Mouse (Mus musculus): ENCODE results near the gene Tspan7. TPM values are rescaled to one million over a fixed set of nuclear protein-coding genes. Genes with fewer than 3 reads are reported as not detected.
A peak's percentile ranks its signal among the peaks of the same experiment; 100 is the strongest.

Gene Tspan7
- 165 and 188 TPM in 2 replicates for polyA plus RNA-seq (2015; fragmentation: Nextera tagmentation; extraction: Ambion mirVana)

DNA sequence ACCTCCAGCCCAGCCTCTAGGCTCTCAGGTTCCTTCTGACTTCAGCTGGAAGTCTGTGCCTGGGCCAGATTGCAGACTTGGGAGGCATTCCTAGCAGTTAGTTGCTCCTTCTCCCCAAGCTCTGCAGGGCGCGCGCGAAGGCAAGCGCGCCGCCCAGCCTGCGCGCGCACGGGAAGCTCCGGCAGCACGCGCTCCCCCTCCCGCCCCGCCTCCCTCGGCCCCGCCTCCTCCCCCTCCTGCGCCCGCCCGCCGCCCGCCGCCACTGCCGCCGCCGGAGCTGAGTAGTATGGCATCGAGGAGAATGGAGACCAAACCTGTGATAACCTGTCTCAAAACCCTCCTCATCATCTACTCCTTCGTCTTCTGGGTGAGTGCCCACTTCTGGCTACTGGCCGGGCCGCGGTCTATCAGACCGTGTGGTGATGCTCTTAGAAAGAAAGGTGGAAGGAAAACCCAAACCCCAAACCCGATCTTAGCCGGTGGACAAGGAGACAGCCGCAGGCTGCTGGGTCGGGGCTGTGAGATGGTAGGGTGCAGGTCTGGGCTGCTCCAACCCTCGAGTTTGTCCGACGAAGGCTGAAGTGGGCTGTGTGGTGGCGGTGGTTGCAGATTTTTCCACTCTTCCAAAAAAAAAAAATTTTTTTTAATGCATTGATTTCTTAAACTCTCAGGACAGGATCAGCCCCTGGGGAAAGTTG, at the start of gene Tspan7:
Gene Tspan7, plus strand, starts transcription at position 287 of the 698 bp plus-strand sequence.
- Histone ChIP-seq H3K4me2 (peak within 1 kb of the TSS; percentile 58), H3K4me1 (no peaks in the 10 kb centered on the region), H3K36me3 (ENCODE audit: poor library complexity, severe bottlenecking) (no peaks in the 10 kb centered on the region), H3K9ac (peak within 1 kb of the TSS; percentile 70), H3K27me3 (no peaks in the 10 kb centered on the region), H3K9me3 (replicated peaks) (no peaks in the 10 kb centered on the region), H3K27ac (peak within 1 kb of the TSS; percentile 65), H3K4me3 (peak within 1 kb of the TSS; percentile 51)
- WGBS = 15% methylated on average over 35 of the region's 41 CpGs
- ATAC-seq = peak; percentile 84

DNA sequence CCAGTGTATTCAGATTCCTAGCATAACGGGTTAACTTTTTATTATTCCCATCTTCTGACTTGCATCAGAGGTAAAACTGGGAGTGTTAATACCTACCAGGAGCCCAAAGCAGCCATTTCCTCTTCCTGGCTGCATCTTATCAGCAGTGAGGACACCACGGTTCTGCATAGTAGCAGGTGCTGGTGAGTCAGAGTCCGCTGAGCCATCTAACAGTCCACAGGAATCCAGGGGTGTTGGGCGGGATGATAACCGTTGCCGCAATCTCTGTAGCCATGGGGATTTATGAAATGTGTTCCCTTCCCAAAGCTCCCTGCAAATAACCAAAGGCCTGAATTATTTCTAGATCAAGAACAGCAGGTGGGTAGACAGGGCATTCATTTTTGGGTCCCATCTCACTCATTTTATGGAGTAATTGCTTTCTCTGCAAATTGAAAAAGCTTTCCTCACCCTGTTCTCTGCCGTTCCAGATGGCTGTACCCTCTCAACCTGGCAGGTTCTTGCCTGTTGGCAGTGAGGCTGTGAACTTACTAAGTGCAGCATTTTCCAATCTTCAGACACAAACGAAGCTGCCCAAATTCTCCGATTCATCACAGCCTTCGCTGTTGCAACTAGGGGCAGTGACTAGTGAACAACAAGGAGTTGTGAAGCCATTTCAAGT, 35.5 kb upstream of the Tspan7 start:
- Histone ChIP-seq H3K36me3 (ENCODE audit: poor library complexity, severe bottlenecking) (no peaks in the 10 kb centered on the region), H3K9me3 (replicated peaks) (no peaks in the 10 kb centered on the region), H3K4me3 (no peak overlapping the region), H3K9ac (no peak overlapping the region), H3K4me2 (no peak overlapping the region), H3K27ac (no peak overlapping the region; the same call in 1 of the 2 replicates), H3K27me3 (no peaks in the 10 kb centered on the region), H3K4me1 (no peaks in the 10 kb centered on the region)
- peak; percentile 75 for ATAC-seq
- 68% methylated on average over 10 of the region's 10 CpGs for WGBS

DNA sequence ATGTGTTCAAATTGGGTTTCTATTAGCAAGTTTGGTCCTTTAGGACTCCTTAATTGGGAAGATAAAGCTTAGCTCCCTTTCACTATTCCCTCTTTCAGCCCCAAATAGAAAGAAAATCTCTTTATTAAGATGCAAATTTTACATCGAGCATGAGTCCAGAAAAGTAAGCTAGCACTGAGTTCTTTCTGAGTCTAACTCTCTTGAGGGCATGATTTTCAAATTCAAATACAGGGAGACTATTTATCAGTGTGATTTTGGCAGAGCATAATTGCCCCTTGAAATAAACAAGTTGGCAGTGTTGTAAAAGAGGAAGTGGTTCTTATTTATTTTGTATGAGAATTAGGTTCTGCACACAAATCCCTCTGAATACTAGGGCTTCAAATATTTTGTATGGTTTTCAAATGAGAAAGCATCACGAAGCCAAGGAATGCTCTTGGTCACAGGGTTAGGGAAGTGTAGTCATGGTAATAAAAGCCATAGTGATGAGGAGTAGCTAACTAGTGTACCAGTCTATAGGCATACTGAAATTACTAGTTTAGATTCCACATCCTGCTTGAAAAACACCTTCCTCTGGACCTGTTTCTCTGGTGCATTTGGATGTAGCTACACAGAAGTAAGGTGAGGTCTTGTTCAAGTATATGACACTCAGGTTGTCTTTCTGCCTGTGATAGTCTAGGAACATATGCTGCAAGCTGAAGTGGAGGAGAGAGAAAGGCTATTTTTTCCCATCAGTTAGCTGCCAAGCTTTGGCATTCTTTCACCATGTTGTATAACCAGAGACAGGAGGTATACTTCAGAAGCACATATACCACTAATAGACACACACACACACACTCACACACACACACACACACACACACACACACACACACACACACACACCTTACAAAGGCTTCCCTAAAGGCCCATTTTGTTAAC, 34.6 kb upstream of the Tspan7 start:
- H3K4me3 ChIP-seq = no peak overlapping the region
- no peak overlapping the region for H3K27ac ChIP-seq
- H3K36me3 ChIP-seq (ENCODE audit: poor library complexity, severe bottlenecking) = no peaks in the 10 kb centered on the region
- no peaks in the 10 kb centered on the region for H3K9me3 ChIP-seq (replicated peaks)
- WGBS = 12% methylated on average over 2 of the region's 2 CpGs
- no peaks in the 10 kb centered on the region for H3K4me1 ChIP-seq
- no peak overlapping the region for H3K9ac ChIP-seq
- H3K27me3 ChIP-seq = no peaks in the 10 kb centered on the region
- no peak overlapping the region for H3K4me2 ChIP-seq
- peak; percentile 60 for ATAC-seq

DNA sequence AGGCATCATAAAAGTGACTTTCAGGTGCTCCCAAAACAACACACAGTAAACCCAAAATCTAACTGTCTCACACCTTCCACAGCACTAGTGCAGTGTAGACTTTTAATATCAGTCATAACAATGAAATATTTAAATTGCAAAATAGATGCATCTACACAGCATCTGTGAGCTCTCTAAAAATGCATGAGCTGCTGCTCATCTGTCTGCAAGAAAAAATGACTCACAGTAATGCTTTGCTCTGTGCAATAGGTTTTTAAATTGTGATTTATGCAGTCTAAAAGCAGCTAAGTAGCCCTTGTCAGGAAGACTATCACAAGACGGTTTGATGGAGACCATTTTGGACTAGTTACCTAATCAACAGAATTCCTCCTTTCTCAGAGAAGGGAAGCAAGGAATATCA, 31.2 kb upstream of the Tspan7 start:
- no peak overlapping the region for H3K27ac ChIP-seq
- WGBS = 47% methylated on average over 1 of the region's 1 CpGs
- no peaks in the 10 kb centered on the region for H3K27me3 ChIP-seq
- no peak overlapping the region for H3K4me3 ChIP-seq
- no peaks in the 10 kb centered on the region for H3K36me3 ChIP-seq (ENCODE audit: poor library complexity, severe bottlenecking)
- H3K9ac ChIP-seq = no peak overlapping the region
- H3K9me3 ChIP-seq (replicated peaks) = no peaks in the 10 kb centered on the region
- no peaks in the 10 kb centered on the region for H3K4me1 ChIP-seq
- peak; percentile 52; the same call in 1 of the 2 replicates for ATAC-seq
- no peak overlapping the region for H3K4me2 ChIP-seq

DNA sequence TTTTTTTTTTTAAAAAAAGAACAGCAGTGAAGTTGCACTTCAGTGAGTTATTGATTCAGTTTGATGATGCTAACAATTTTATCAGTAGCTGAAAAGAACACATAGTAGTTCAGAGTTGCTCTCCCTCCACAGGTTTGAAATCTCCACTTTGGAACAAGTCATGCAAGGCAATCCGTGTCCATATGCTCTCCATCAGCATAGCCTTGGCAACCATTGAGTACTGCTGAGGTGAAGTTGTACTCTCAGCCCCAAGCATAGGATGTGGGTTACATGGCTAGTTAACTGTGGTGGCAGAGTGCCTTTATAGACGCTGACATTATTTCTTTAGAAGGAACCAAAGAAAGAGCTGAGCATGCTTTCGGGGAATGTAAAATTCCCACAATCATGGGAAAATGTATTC, 27.7 kb upstream of the Tspan7 start:
- no peak overlapping the region for H3K9ac ChIP-seq
- H3K27me3 ChIP-seq = no peaks in the 10 kb centered on the region
- no peaks in the 10 kb centered on the region for H3K9me3 ChIP-seq (replicated peaks)
- H3K4me3 ChIP-seq = no peak overlapping the region
- ATAC-seq = no peak
- no peak overlapping the region for H3K27ac ChIP-seq
- no peaks in the 10 kb centered on the region for H3K4me1 ChIP-seq
- 84% methylated on average over 3 of the region's 3 CpGs for WGBS
- H3K4me2 ChIP-seq = no peak overlapping the region
- H3K36me3 ChIP-seq (ENCODE audit: poor library complexity, severe bottlenecking) = no peaks in the 10 kb centered on the region

DNA sequence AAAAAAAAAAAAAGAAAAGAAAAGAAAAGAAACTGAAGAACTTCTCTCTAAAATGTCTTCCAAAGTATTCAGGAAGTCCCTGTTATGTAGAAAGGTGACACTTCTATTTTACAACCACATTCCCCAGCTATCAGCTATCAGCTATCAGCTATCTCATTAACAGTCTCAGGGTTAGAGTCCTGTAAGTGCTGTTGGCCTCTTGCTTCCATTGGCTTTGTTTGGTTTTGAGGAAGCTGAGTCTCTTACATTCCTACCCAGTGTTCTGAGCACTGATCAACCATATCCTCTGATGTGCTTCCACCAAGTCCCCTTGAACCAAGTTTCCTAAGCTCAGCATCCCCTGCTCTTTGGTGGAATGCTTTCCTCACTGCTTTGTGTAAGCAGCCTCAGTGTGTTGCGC, 7.9 kb upstream of the Tspan7 start:
- H3K27ac ChIP-seq = no peak overlapping the region
- H3K9ac ChIP-seq = no peak overlapping the region
- no peaks in the 10 kb centered on the region for H3K9me3 ChIP-seq (replicated peaks)
- H3K4me3 ChIP-seq = no peak overlapping the region
- ATAC-seq = no peak
- H3K27me3 ChIP-seq = no peaks in the 10 kb centered on the region
- no peak overlapping the region for H3K4me2 ChIP-seq
- H3K36me3 ChIP-seq (ENCODE audit: poor library complexity, severe bottlenecking) = no peaks in the 10 kb centered on the region
- 94% methylated on average over 1 of the region's 1 CpGs for WGBS
- H3K4me1 ChIP-seq = 0 out of 2 replicates have a peak, but pooled peaks cover 2% of the 10 kb centered on the region

DNA sequence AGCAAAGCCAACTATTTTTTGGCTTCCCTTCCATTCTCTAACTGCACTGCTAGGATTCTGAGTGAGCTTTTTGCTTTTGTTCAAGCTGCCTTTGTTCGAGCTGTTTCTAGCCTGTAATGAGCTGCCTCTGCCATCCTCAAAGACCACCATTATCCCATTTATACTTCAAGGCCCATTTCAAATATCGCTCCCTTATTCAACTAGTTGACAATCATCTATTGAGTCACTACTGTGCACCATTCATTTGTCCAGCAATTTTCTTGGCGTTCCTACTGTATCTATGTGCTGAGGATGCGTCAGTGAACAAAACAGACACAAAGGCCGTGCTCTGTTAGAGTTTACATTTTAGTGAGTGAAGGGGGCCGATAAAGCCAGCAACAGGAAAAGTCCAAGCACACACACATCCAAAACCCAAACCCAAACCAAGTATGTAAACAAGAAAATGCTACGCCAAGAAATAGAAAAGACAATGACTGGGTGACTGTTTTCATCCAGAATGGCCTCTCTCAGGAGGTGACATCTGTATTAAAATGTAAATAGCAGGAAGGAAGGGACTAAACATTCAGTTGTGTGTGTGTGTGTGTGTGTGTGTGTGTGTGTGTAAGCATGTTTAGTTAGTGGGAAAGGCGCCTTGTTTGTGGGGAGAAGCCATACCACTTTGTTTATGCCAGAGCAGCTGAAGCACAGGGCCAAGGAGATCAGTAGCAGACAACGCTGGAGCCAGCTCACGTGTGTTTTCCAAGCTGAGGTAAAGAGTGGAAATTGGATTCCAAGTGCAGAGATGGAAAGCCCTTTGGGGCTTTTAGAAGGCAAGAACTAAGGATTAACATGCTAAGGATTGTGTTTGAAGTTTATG, 5.7 kb upstream of the Tspan7 start:
- Histone ChIP-seq H3K27ac (peak overlapping the region; percentile 25; the same call in 1 of the 2 replicates), H3K4me1 (0 out of 2 replicates have a peak, but pooled peaks cover 2% of the 10 kb centered on the region), H3K4me3 (no peak overlapping the region), H3K36me3 (ENCODE audit: poor library complexity, severe bottlenecking) (no peaks in the 10 kb centered on the region), H3K9me3 (replicated peaks) (no peaks in the 10 kb centered on the region), H3K4me2 (no peak overlapping the region), H3K9ac (no peak overlapping the region), H3K27me3 (no peaks in the 10 kb centered on the region)
- WGBS = 45% methylated on average over 10 of the region's 10 CpGs
- peak; percentile 83 for ATAC-seq

DNA sequence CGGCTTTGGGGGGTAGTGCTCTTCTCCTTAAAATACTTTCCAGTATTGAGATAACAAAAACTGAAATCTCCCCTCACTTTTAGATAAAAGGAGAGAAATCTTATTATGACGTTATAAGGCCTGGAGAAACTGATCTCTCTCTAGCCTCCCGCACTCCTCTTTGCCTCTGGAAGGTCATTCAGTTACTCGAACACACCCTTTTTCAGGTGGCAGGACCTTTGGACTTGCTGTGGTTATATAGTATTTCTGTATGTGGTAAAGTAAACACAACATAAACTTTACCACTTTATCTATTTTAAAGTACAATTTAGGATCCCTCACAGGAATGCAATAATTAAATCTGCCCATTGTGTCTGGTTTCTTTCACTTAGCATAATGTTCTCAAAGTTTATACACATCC, 5.0 kb upstream of the Tspan7 start:
- H3K4me2 ChIP-seq = no peak overlapping the region
- 89% methylated on average over 4 of the region's 4 CpGs for WGBS

DNA sequence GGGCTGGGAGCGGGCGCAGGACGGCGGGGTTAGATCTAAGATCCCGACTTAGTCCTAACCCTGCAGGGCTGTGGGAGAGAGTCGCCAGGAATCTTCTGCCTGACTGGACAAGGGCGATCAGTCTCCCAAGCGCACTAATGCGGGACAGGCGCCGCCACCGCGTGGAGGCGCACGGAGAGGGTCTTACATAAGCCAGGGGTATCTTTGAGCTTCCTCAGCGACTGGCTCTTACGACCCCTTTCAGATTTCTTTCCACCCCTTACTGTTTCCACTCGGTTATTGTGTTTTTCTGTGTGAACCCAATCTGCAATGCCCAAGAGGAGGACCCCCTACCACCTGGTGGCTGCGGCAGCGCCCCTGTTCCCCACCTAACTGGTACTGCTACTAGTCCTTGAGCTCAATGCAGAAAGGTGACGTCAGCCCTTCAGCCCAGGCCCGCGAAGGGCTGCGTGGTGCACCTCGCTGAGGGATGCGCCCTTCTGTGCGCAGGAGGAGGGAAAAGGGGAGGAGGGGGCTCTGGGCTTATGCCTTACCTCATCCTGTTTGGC, 780 bp downstream of the Tspan7 start:
- 14% methylated on average over 26 of the region's 27 CpGs for WGBS
- Histone ChIP-seq H3K4me3 (peak overlapping the region; percentile 51), H3K36me3 (ENCODE audit: poor library complexity, severe bottlenecking) (no peaks in the 10 kb centered on the region), H3K4me1 (no peaks in the 10 kb centered on the region), H3K9me3 (replicated peaks) (no peaks in the 10 kb centered on the region), H3K27me3 (no peaks in the 10 kb centered on the region), H3K9ac (peak overlapping the region; percentile 70), H3K4me2 (peak overlapping the region; percentile 58), H3K27ac (peak overlapping the region; percentile 65)
- ATAC-seq = peak; percentile 88

More for the DNA sequence above, 5.0 kb upstream of the Tspan7 start:
- H3K4me3 ChIP-seq = no peak overlapping the region
- no peak for ATAC-seq
- H3K4me1 ChIP-seq = 0 out of 2 replicates have a peak, but pooled peaks cover 2% of the 10 kb centered on the region
- H3K27ac ChIP-seq = 0 out of 2 replicates have a peak overlapping the region, but pooled peaks have one; percentile 20
- no peaks in the 10 kb centered on the region for H3K36me3 ChIP-seq (ENCODE audit: poor library complexity, severe bottlenecking)
- no peaks in the 10 kb centered on the region for H3K9me3 ChIP-seq (replicated peaks)
- no peaks in the 10 kb centered on the region for H3K27me3 ChIP-seq
- no peak overlapping the region for H3K9ac ChIP-seq

DNA sequence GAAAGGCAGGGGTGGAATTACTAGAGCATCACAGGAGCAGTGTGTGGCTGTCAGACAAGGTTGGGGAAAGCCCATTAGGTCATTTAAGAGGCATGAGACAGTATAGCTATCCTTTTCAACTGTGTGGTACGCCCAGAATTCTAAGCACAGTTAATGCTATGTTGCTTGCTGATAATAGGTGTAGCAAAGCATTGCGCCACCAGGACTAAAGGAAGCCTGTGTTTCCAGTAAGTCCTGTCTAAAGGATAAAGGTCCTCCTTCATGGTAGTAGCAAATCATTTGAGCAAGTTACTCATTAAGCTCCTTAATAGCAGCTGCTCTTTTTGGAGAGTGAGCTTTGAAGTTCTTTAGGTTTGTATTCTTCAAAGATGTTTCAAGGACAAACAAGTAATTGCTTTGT, 13.6 kb downstream of the Tspan7 start:
- ATAC-seq = no peak
- no peak overlapping the region for H3K9ac ChIP-seq
- WGBS = 74% methylated on average over 2 of the region's 2 CpGs

DNA sequence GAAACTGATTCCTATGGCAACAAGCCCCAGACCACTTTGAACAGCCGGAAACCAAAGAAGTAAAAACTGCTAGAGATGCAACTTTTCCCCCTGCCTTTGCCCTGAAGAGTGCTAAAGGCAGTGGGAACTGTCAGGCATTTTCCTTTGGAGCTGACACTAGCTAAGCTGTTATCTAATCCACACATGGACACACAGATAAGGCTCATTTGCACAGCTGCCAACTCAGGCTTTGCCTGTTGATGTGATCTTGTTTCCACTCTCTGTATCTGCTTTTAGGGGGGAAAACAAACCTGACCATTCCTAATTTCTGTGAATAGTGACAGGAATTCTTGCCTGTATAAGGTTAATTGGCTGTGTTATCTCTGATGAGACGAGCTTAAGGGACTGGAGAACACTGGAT, 17.7 kb downstream of the Tspan7 start:
- no peak overlapping the region for H3K4me2 ChIP-seq
- no peaks in the 10 kb centered on the region for H3K27me3 ChIP-seq
- no peak for ATAC-seq
- H3K9ac ChIP-seq = no peak overlapping the region
- no peaks in the 10 kb centered on the region for H3K36me3 ChIP-seq (ENCODE audit: poor library complexity, severe bottlenecking)
- no peak overlapping the region for H3K27ac ChIP-seq
- no peak overlapping the region for H3K4me3 ChIP-seq
- WGBS = 76% methylated on average over 2 of the region's 2 CpGs
- no peaks in the 10 kb centered on the region for H3K9me3 ChIP-seq (replicated peaks)
- no peaks in the 10 kb centered on the region for H3K4me1 ChIP-seq

More for the DNA sequence above, 13.6 kb downstream of the Tspan7 start:
- Histone ChIP-seq H3K4me2 (no peak overlapping the region), H3K27me3 (no peaks in the 10 kb centered on the region), H3K36me3 (ENCODE audit: poor library complexity, severe bottlenecking) (no peaks in the 10 kb centered on the region), H3K9me3 (replicated peaks) (no peaks in the 10 kb centered on the region), H3K4me3 (no peak overlapping the region), H3K4me1 (no peaks in the 10 kb centered on the region), H3K27ac (no peak overlapping the region)

Data from forebrain, embryonic 13.5 days (tissue).